Mouse (Mus musculus) midbrain, embryonic 10.5 days (tissue): Measurements from ENCODE around the gene Gstp1. TPM values are rescaled to one million over a fixed set of nuclear protein-coding genes. Genes with fewer than 3 reads are reported as not detected.
A peak's percentile ranks its signal among the peaks of the same experiment; 100 is the strongest.

Experiments used
- DNase-seq: peaks from one replicate; pipeline ENCODE4 v3.0.0-alpha.2; 2017; ENCODE audit warnings: low spot score
- H3K27ac ChIP-seq: fragments of 300-500 bp; sonication (generic); replicated peaks from 2 replicates; pipeline ENCODE4 v1.5.1; 2016; ENCODE audit warnings: mild to moderate bottlenecking
- H3K27me3 ChIP-seq: fragments of 300-500 bp; sonication (generic); 2 replicates; pipeline ENCODE4 v1.6.1; 2016; ENCODE audit warnings: low read depth, mild to moderate bottlenecking; ENCODE audit not compliant: poor library complexity, severe bottlenecking
- H3K36me3 ChIP-seq: fragments of 300-500 bp; sonication (generic); 2 replicates; pipeline ENCODE4 v1.6.1; 2016; ENCODE audit warnings: mild to moderate bottlenecking, moderate library complexity
- H3K4me1 ChIP-seq: fragments of 300-500 bp; sonication (generic); 2 replicates; pipeline ENCODE4 v1.6.1; 2016
- H3K4me3 ChIP-seq: fragments of 300-500 bp; sonication (generic); 2 replicates; pipeline ENCODE4 v1.5.1; 2016; ENCODE audit warnings: mild to moderate bottlenecking, moderate library complexity
- H3K9me3 ChIP-seq: fragments of 300-500 bp; sonication (generic); replicated peaks from 2 replicates; pipeline ENCODE4 v1.6.1; 2016; ENCODE audit warnings: mild to moderate bottlenecking
- WGBS: fragments of 180-500 bp; shearing (Covaris S2); methylation state at CpG from one replicate; pipeline ENCODE4 v1.1.7; 2016; 5-methylcytosine and 5-hydroxymethylcytosine counted together
- polyA plus RNA-seq: library from polyadenylated mRNA; unstranded; fragments of >200 nt; fragmentation: Nextera tagmentation; extraction: Ambion mirVana; gene quantifications from 2 replicates; pipeline ENCODE4 v1.2.1, GENCODE M21; 2016

Gstp1 gene
- polyA plus RNA-seq, 1 experiment from 2014 or later, result 417 TPM

DNA sequence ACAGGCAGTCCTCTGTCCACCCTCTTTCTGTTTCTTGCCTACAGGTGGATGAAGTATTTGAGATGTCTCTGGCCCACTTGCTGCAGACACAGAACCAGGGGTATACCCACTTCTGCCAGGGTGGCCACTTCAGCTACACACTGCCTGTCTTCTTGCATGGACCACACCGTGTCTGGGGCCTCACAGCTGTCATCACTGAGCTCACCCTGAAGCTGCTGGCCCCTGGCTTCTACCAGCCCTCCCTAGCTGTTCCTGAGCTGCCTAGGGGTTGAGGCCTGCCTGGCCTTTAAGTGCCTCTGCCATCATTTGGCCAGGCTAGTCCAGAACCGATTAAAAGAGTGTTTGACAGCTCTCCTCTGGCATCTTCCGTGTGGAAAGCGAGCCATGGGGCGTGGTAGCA, 36.0 kb downstream of the Gstp1 start:
- 90% methylated on average over 5 of the region's 5 CpGs for WGBS
- Histone ChIP-seq H3K4me3 (peak overlapping the region; percentile 86; the same call in 1 of the 2 replicates), H3K4me1 (peaks cover 32% of the 10 kb centered on the region)

DNA sequence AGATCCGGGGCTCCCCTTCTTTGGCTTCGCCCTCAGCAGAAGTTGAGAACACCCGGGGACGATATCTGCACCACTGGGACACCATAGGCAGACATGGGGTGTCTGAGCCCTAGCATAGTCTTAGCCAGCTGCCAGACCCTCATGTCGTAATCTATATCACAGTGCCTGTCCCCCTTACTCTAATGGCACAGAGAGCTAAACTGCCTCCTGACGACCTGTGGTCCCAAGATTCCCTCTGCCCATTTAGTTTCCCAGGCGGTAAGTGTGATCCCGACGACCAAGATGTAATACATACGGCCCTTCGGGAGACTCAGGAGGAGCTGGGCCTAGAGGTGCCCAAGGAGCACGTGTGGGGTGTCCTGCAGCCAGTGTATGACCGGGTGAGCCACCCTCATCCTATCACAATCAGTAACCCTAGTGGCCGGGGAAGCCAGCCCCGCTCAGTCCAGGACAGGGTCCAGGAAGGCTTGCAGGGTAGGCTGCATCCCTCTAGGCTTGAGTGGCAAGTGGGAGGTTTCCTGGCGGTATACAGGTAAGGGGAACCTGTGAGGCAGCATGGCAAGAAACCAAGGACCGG, 36.7 kb downstream of the Gstp1 start:
- peak; percentile 42 for DNase-seq
- peaks cover 8% of the 10 kb centered on the region for H3K36me3 ChIP-seq
- H3K27me3 ChIP-seq, result peaks cover 14% of the 10 kb centered on the region
- H3K4me1 ChIP-seq, result peaks cover 32% of the 10 kb centered on the region
- peak overlapping the region; percentile 86 for H3K4me3 ChIP-seq
- 20% methylated on average over 17 of the region's 17 CpGs for WGBS
- H3K27ac ChIP-seq, result peak overlapping the region; percentile 92
- H3K9me3 ChIP-seq, result no peaks in the 10 kb centered on the region

More for the DNA sequence above, 36.0 kb downstream of the Gstp1 start:
- DNase-seq, result no peak
- Histone ChIP-seq H3K27me3 (peaks cover 14% of the 10 kb centered on the region), H3K36me3 (peaks cover 16% of the 10 kb centered on the region), H3K27ac (no peak overlapping the region; the same call in 1 of the 2 replicates), H3K9me3 (no peaks in the 10 kb centered on the region)

- peaks cover 32% of the 10 kb centered on the region for H3K4me1 ChIP-seq
- peak within 1 kb of the TSS; percentile 92 for H3K27ac ChIP-seq
- H3K4me3 ChIP-seq, result peak within 1 kb of the TSS; percentile 86
- DNase-seq, result peak; percentile 97
- peaks cover 14% of the 10 kb centered on the region for H3K27me3 ChIP-seq
- H3K9me3 ChIP-seq, result no peaks in the 10 kb centered on the region
- WGBS, result under 1% methylated on average over 64 of the region's 64 CpGs
- peaks cover 4% of the 10 kb centered on the region for H3K36me3 ChIP-seq
Measured at GRCm38 (mm10) chr19:4000119-4000900, 37.5 kb downstream of the Gstp1 start, which contains the start of the genes Nudt8 and Gm49405. TSS of gene Nudt8 (plus strand) at chr19:4000580. TSS of gene Gm49405 (plus strand) at chr19:4000626.

- no peak for DNase-seq
- peaks cover 14% of the 10 kb centered on the region for H3K27me3 ChIP-seq
- peak overlapping the region; percentile 86 for H3K4me3 ChIP-seq
- H3K9me3 ChIP-seq, result no peaks in the 10 kb centered on the region
- no peaks in the 10 kb centered on the region for H3K36me3 ChIP-seq
- 89% methylated on average over 9 of the region's 9 CpGs for WGBS
- H3K27ac ChIP-seq, result peak overlapping the region; percentile 38; the same call in 1 of the 2 replicates
- H3K4me1 ChIP-seq, result peaks cover 36% of the 10 kb centered on the region
Measured at GRCm38 (mm10) chr19:3999121-3999730, 38.6 kb downstream of the Gstp1 start.

DNA sequence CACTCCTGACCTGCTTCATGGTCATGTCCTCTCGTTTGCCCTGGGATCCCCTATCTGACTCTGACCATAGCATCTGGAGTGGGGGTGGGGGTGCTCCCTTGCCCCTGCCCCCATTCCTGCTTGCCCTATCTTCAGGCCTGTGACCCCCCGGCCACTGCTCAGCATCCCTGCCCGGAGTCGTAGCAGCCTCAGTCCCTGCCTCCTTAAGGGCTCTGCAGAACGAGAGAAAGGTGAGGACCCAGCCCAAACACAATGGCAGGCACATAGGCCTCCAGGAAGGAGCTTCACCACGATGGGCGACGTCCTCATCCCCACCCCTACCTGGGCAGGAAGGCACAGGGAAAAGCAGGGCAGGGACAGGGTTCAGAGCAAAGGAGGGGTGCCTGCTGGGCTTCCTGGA, 39.5 kb downstream of the Gstp1 start:
- peaks cover 14% of the 10 kb centered on the region for H3K27me3 ChIP-seq
- peak overlapping the region; percentile 7; the same call in 1 of the 2 replicates for H3K27ac ChIP-seq
- 82% methylated on average over 8 of the region's 8 CpGs for WGBS
- no peaks in the 10 kb centered on the region for H3K36me3 ChIP-seq
- peaks cover 36% of the 10 kb centered on the region for H3K4me1 ChIP-seq
- no peaks in the 10 kb centered on the region for H3K9me3 ChIP-seq
- DNase-seq, result no peak
- no peak overlapping the region for H3K4me3 ChIP-seq

DNA sequence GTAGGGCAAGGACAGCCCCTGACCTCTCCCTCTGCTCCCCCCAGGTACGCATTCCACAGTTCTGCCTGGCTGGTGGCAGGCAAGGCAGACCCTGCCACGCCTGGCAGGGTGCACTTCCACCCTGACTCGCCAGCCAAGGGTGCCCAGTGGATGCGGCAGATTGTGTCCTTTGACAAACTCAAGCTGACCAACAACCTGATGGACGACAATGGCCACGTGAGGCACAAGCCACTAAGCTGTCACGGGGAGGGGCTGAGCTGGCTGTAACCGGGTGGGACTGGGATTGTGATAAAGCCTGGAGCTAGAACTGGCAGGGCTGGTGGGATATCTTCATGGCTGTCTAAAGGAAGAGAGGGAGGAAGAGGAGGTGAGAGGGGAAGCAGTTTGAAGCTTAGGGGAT, 40.6 kb downstream of the Gstp1 start:
- Histone ChIP-seq H3K4me3 (no peak overlapping the region), H3K27me3 (peaks cover 14% of the 10 kb centered on the region), H3K27ac (no peak overlapping the region), H3K9me3 (no peaks in the 10 kb centered on the region), H3K36me3 (no peaks in the 10 kb centered on the region), H3K4me1 (peaks cover 42% of the 10 kb centered on the region)
- no peak for DNase-seq
- 66% methylated on average over 8 of the region's 8 CpGs for WGBS

DNA sequence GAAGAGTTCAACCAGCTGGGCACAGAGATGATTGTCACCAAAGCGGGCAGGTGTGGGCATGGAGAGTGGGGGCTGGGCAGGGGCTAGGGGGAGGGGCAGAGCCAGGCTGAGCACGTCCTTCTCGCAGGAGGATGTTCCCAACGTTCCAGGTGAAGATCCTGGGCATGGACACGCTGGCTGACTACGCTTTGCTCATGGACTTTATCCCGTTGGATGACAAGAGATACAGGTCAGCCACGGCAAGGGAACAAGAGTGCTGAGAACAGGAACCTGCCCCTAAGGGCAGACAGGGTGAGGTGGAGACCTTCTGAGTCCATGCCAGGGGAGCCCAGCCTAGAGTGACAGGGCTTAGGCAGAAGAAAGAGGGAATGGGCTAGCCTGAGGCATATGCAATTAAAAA, 41.0 kb downstream of the Gstp1 start:
- 80% methylated on average over 8 of the region's 8 CpGs for WGBS
- Histone ChIP-seq H3K36me3 (no peaks in the 10 kb centered on the region), H3K27ac (no peak overlapping the region), H3K4me1 (peaks cover 42% of the 10 kb centered on the region), H3K4me3 (no peak overlapping the region), H3K9me3 (no peaks in the 10 kb centered on the region), H3K27me3 (peaks cover 12% of the 10 kb centered on the region)
- DNase-seq, result no peak

DNA sequence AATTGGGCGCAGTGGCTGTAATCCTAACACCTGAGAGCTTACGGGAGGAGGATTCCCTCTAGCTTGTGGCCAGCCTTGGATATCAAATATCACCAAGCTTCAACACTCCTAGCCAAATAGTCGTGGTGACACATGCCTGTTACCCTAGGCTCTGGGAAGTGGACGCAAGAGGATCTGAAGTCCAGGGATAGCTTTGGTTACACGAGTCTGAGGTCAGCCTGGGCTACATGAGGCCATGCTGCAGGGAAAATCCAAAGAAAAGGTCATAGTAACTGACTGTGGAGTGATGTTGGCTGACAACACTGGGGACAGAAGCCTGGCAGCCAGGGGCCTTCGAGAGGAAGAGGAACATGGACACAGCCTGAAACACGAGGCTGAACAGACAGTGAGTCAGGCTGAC, 41.7 kb downstream of the Gstp1 start:
- 79% methylated on average over 7 of the region's 7 CpGs for WGBS
- Histone ChIP-seq H3K27ac (no peak overlapping the region), H3K4me1 (peaks cover 35% of the 10 kb centered on the region), H3K36me3 (no peaks in the 10 kb centered on the region), H3K4me3 (no peak overlapping the region), H3K27me3 (peaks cover 7% of the 10 kb centered on the region), H3K9me3 (no peaks in the 10 kb centered on the region)
- no peak for DNase-seq

DNA sequence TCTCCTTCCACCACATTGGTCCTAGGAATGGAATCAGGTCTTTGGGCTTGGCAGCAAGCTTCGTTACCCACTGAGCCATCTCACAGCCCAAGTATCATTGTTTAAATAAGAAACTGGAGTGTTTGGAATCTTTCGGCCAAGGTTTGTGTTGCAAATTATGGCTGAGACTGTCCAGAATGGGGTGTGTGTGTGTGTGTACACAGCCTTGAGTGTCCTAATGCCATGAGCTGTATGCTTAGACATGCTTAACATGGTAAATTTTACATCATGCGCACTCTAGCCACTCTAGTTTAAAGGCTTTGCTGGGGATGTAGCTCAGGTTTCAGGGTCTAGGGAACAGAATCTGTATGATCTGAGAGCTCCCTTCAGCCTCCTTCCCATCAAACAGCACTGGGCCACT, 42.3 kb downstream of the Gstp1 start:
- H3K4me1 ChIP-seq, result peaks cover 29% of the 10 kb centered on the region
- WGBS, result 83% methylated on average over 3 of the region's 3 CpGs

DNA sequence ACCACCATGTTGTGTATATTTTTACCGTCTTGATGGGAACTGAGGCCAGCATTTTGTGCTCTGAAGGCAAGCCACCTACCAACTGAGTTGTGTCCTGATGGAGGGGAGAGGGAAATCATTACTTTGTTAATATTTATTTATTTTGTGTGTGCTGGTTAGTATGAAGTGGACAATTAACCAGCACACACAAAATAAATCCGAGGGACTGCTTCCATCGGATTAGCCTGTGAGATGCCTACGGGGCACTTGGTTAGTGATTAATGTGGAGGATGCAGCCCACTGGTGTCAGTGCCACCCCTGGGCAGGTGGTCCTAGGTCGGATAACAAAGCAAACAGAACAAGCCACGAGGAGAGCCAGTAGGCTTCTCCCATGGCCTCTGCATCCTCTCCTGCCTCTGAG, 42.9 kb downstream of the Gstp1 start:
- Histone ChIP-seq H3K27ac (no peak overlapping the region), H3K27me3 (peaks cover 12% of the 10 kb centered on the region), H3K4me1 (peaks cover 26% of the 10 kb centered on the region), H3K9me3 (no peaks in the 10 kb centered on the region), H3K4me3 (no peak overlapping the region), H3K36me3 (no peaks in the 10 kb centered on the region)
- WGBS, result 70% methylated on average over 6 of the region's 6 CpGs
- no peak for DNase-seq

More for the DNA sequence above, 42.3 kb downstream of the Gstp1 start:
- no peak for DNase-seq
- H3K27ac ChIP-seq, result no peak overlapping the region
- H3K27me3 ChIP-seq, result peaks cover 12% of the 10 kb centered on the region
- H3K36me3 ChIP-seq, result no peaks in the 10 kb centered on the region
- no peak overlapping the region for H3K4me3 ChIP-seq
- no peaks in the 10 kb centered on the region for H3K9me3 ChIP-seq

- Histone ChIP-seq H3K27me3 (0 out of 2 replicates have a peak, but pooled peaks cover 5% of the 10 kb centered on the region), H3K4me3 (no peak within 1 kb of the TSS), H3K9me3 (peaks cover 6% of the 10 kb centered on the region; the same call in 1 of the 2 replicates), H3K27ac (peak within 1 kb of the TSS; percentile 42; the same call in 1 of the 2 replicates), H3K4me1 (peaks cover 11% of the 10 kb centered on the region; the same call in 1 of the 2 replicates), H3K36me3 (no peaks in the 10 kb centered on the region)
- WGBS, result 69% methylated on average over 5 of the region's 5 CpGs
- DNase-seq, result no peak
Measured at GRCm38 (mm10) chr19:3992416-3992815, 45.4 kb downstream of the Gstp1 start, which contains the start of gene Tbx10. TSS of gene Tbx10 (plus strand) at chr19:3992752.

DNA sequence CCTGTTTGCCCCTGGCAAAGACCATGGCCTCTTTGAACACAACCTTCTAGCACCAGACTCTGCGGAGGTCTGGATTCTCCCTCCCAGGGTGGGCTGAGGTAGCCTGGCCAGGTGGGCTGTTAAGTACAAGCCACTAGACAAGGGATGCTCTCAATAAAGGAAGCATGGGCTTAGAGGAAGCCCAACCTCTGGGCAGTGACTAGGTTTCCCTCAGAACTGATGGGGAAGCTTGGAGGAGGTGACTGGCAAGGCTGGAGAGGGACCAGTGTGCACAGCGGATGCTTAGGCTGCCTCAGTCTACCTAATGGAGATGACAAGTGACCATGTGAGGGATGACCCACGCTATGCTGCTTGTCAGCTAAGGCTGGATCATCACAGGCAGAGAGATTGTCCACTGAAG, 45.8 kb downstream of the Gstp1 start:
- peaks cover 11% of the 10 kb centered on the region; the same call in 1 of the 2 replicates for H3K4me1 ChIP-seq
- WGBS, result 85% methylated on average over 3 of the region's 3 CpGs
- H3K9me3 ChIP-seq, result peaks cover 6% of the 10 kb centered on the region; the same call in 1 of the 2 replicates
- no peak overlapping the region for H3K27ac ChIP-seq
- H3K4me3 ChIP-seq, result no peak overlapping the region
- H3K27me3 ChIP-seq, result 0 out of 2 replicates have a peak, but pooled peaks cover 5% of the 10 kb centered on the region
- H3K36me3 ChIP-seq, result no peaks in the 10 kb centered on the region
- DNase-seq, result no peak
